Mouse (Mus musculus) liver, embryonic 16.5 days (tissue): Measurements from ENCODE around the gene Ghr. TPM values are rescaled to one million over a fixed set of nuclear protein-coding genes. Genes with fewer than 3 reads are reported as not detected.

ENCODE experiments used
- ATAC-seq: fragments of 200-750 bp; cut with Nextera tagmentation; 2 replicates; pipeline ENCODE4 v1.8.0; 2017; ENCODE audit warnings: low read depth, mild to moderate bottlenecking, moderate number of reproducible peaks, moderate library complexity
- H3K27ac ChIP-seq: fragments of 300-500 bp; sonication (generic); 2 replicates; pipeline ENCODE4 v1.5.1; 2014; ENCODE audit warnings: mild to moderate bottlenecking, low read length
- H3K27me3 ChIP-seq: fragments of 300-500 bp; sonication (generic); 2 replicates; pipeline ENCODE4 v1.6.1; 2014; ENCODE audit warnings: low read depth, low read length, mixed read lengths; ENCODE audit not compliant: control insufficient read depth, insufficient read depth
- H3K36me3 ChIP-seq: fragments of 300-500 bp; sonication (generic); 2 replicates; pipeline ENCODE4 v1.6.1; 2014; ENCODE audit warnings: mild to moderate bottlenecking; ENCODE audit not compliant: control insufficient read depth, insufficient read depth
- H3K4me1 ChIP-seq: fragments of 300-500 bp; sonication (generic); 2 replicates; pipeline ENCODE4 v1.6.1; 2014; ENCODE audit warnings: low read depth, low read length, mixed read lengths; ENCODE audit not compliant: control insufficient read depth
- H3K4me2 ChIP-seq: fragments of 300-500 bp; sonication (generic); 2 replicates; pipeline ENCODE4 v1.6.1; 2014; ENCODE audit warnings: low read depth, low read length, mixed read lengths
- H3K4me3 ChIP-seq: fragments of 300-500 bp; sonication (generic); 2 replicates; pipeline ENCODE4 v1.5.1; 2014; ENCODE audit warnings: low read depth, mild to moderate bottlenecking, low read length
- H3K9ac ChIP-seq: fragments of 300-500 bp; sonication (generic); 2 replicates; pipeline ENCODE4 v1.6.1; 2014; ENCODE audit warnings: low read depth, low read length
- H3K9me3 ChIP-seq: fragments of 300-500 bp; sonication (generic); replicated peaks from 2 replicates; pipeline ENCODE4 v1.6.1; 2016; ENCODE audit warnings: low read length; ENCODE audit not compliant: control insufficient read depth
- WGBS: fragments of 180-500 bp; shearing (Covaris S2); extraction: QIAGEN DNeasy Blood & Tissue Kit; methylation state at CpG from one replicate; pipeline ENCODE4 v1.1.7; 2014; ENCODE audit not compliant: insufficient replicate concordance; 5-methylcytosine and 5-hydroxymethylcytosine counted together
- polyA plus RNA-seq: library from polyadenylated mRNA; unstranded; fragments of >200 nt; fragmentation: Nextera tagmentation; extraction: Ambion mirVana; gene quantifications from 2 replicates; pipeline ENCODE4 v1.2.1, GENCODE M21; 2015

Ghr gene
- polyA plus RNA-seq, 1 experiment from 2014 or later, result 33.4 TPM

GRCm38 (mm10) chr15:3290435-3290834 is 292.9 kb downstream of the Ghr start:
- H3K27me3 ChIP-seq, result no peaks in the 10 kb centered on the region
- no peak for ATAC-seq
- no peaks in the 10 kb centered on the region for H3K36me3 ChIP-seq
- H3K27ac ChIP-seq, result no peak overlapping the region
- no peak overlapping the region for H3K4me3 ChIP-seq
- no peak overlapping the region for H3K9ac ChIP-seq
- no peak overlapping the region for H3K4me2 ChIP-seq
- no peaks in the 10 kb centered on the region for H3K4me1 ChIP-seq
- 65% methylated on average over 3 of the region's 3 CpGs for WGBS
- H3K9me3 ChIP-seq, result no peaks in the 10 kb centered on the region

- H3K27me3 ChIP-seq, result no peaks in the 10 kb centered on the region
- ATAC-seq, result no peak
- H3K9me3 ChIP-seq, result no peaks in the 10 kb centered on the region
- H3K4me2 ChIP-seq, result no peak overlapping the region
- H3K27ac ChIP-seq, result no peak overlapping the region
- H3K4me1 ChIP-seq, result no peaks in the 10 kb centered on the region
- no peaks in the 10 kb centered on the region for H3K36me3 ChIP-seq
- H3K4me3 ChIP-seq, result no peak overlapping the region
- no peak overlapping the region for H3K9ac ChIP-seq
These were observed 297.3 kb downstream of the Ghr start for GRCm38 (mm10) chr15:3286032-3286431.

GRCm38 (mm10) chr15:3281737-3282136 is 301.6 kb downstream of the Ghr start:
- no peak overlapping the region for H3K4me2 ChIP-seq
- peak; percentile 57 for ATAC-seq
- no peaks in the 10 kb centered on the region for H3K27me3 ChIP-seq
- no peak overlapping the region for H3K4me3 ChIP-seq
- H3K9ac ChIP-seq, result no peak overlapping the region
- 54% methylated on average over 1 of the region's 1 CpGs for WGBS
- no peak overlapping the region for H3K27ac ChIP-seq
- H3K9me3 ChIP-seq, result no peaks in the 10 kb centered on the region
- H3K36me3 ChIP-seq, result peaks cover 5% of the 10 kb centered on the region
- no peaks in the 10 kb centered on the region for H3K4me1 ChIP-seq

- Histone ChIP-seq H3K9ac (no peak overlapping the region), H3K36me3 (peaks cover 5% of the 10 kb centered on the region), H3K4me3 (no peak overlapping the region), H3K27ac (no peak overlapping the region), H3K27me3 (no peaks in the 10 kb centered on the region), H3K9me3 (no peaks in the 10 kb centered on the region), H3K4me1 (no peaks in the 10 kb centered on the region), H3K4me2 (no peak overlapping the region)
- ATAC-seq, result peak; percentile 49
These were observed 302.1 kb downstream of the Ghr start for GRCm38 (mm10) chr15:3281216-3281615.

GRCm38 (mm10) chr15:3279242-3279641 is 304.1 kb downstream of the Ghr start:
- Histone ChIP-seq H3K27ac (no peak overlapping the region), H3K4me1 (no peaks in the 10 kb centered on the region), H3K4me2 (no peak overlapping the region), H3K9ac (no peak overlapping the region), H3K9me3 (no peaks in the 10 kb centered on the region), H3K4me3 (no peak overlapping the region), H3K27me3 (no peaks in the 10 kb centered on the region), H3K36me3 (peaks cover 5% of the 10 kb centered on the region)
- 67% methylated on average over 7 of the region's 7 CpGs for WGBS
- ATAC-seq, result no peak

GRCm38 (mm10) chr15:3277391-3277790 is 305.9 kb downstream of the Ghr start:
- H3K36me3 ChIP-seq, result peaks cover 5% of the 10 kb centered on the region
- no peak for ATAC-seq
- WGBS, result 63% methylated on average over 2 of the region's 2 CpGs

GRCm38 (mm10) chr15:3273191-3273590 is 310.1 kb downstream of the Ghr start:
- H3K36me3 ChIP-seq, result no peaks in the 10 kb centered on the region; the same call in 1 of the 2 replicates
- H3K9ac ChIP-seq, result peak overlapping the region; percentile 48; the same call in 1 of the 2 replicates
- 64% methylated on average over 1 of the region's 1 CpGs for WGBS
- peak overlapping the region; percentile 55; the same call in 1 of the 2 replicates for H3K27ac ChIP-seq
- H3K4me2 ChIP-seq, result peak overlapping the region; percentile 48
- no peaks in the 10 kb centered on the region; the same call in 1 of the 2 replicates for H3K4me1 ChIP-seq
- peak overlapping the region; percentile 59 for H3K4me3 ChIP-seq
- no peaks in the 10 kb centered on the region for H3K27me3 ChIP-seq
- H3K9me3 ChIP-seq, result no peaks in the 10 kb centered on the region
- ATAC-seq, result no peak

More at GRCm38 (mm10) chr15:3277391-3277790, 305.9 kb downstream of the Ghr start:
- Histone ChIP-seq H3K4me1 (no peaks in the 10 kb centered on the region), H3K4me2 (no peak overlapping the region), H3K9ac (no peak overlapping the region), H3K27ac (no peak overlapping the region), H3K9me3 (no peaks in the 10 kb centered on the region), H3K4me3 (no peak overlapping the region), H3K27me3 (no peaks in the 10 kb centered on the region)

- Histone ChIP-seq H3K36me3 (no peaks in the 10 kb centered on the region), H3K27me3 (no peaks in the 10 kb centered on the region), H3K27ac (peak overlapping the region; percentile 70), H3K4me1 (no peaks in the 10 kb centered on the region; the same call in 1 of the 2 replicates), H3K9ac (peak overlapping the region; percentile 64), H3K4me2 (peak overlapping the region; percentile 40; the same call in 1 of the 2 replicates), H3K4me3 (peak overlapping the region; percentile 59), H3K9me3 (no peaks in the 10 kb centered on the region)
- ATAC-seq, result 0 out of 2 replicates have a peak, but pooled peaks have one; percentile 22
- 16% methylated on average over 6 of the region's 6 CpGs for WGBS
These were observed 312.1 kb downstream of the Ghr start for GRCm38 (mm10) chr15:3271216-3271615.

GRCm38 (mm10) chr15:3270646-3271077 is 312.6 kb downstream of the Ghr start:
- no peaks in the 10 kb centered on the region for H3K27me3 ChIP-seq
- peak overlapping the region; percentile 59 for H3K4me3 ChIP-seq
- H3K4me1 ChIP-seq, result no peaks in the 10 kb centered on the region; the same call in 1 of the 2 replicates
- H3K27ac ChIP-seq, result peak overlapping the region; percentile 76
- no peak overlapping the region for H3K9ac ChIP-seq
- H3K4me2 ChIP-seq, result peak overlapping the region; percentile 40
- ATAC-seq, result peak; percentile 84
- under 1% methylated on average over 12 of the region's 12 CpGs for WGBS
- no peaks in the 10 kb centered on the region for H3K9me3 ChIP-seq
- no peaks in the 10 kb centered on the region for H3K36me3 ChIP-seq
